Mouse (Mus musculus) bone marrow macrophage, adult 2 months (primary cell): ENCODE data around the gene Cntn4.

Experiments
- CTCF ChIP-seq: IDR thresholded peaks from 2 replicates; pipeline ENCODE4 v1.5.1; 2012; ENCODE audit warnings: low read depth, mild to moderate bottlenecking, low read length, moderate library complexity
- POLR2A ChIP-seq: IDR thresholded peaks from 2 replicates; pipeline ENCODE4 v1.6.1; 2012; ENCODE audit warnings: mild to moderate bottlenecking, low read depth, low read length, borderline replicate concordance

- TF ChIP-seq CTCF (no peak), POLR2A (no peak)
These were observed 786.4 kb downstream of the Cntn4 start for GRCm38 (mm10) chr6:106463857-106464256.
